Mouse (Mus musculus): ENCODE measurements around the gene Nt5dc2. TPM values are rescaled to one million over a fixed set of nuclear protein-coding genes. Genes with fewer than 3 reads are reported as not detected.

Nt5dc2 gene
- polyA plus RNA-seq, 1 experiment from 2014 or later, result 429 TPM

DNA sequence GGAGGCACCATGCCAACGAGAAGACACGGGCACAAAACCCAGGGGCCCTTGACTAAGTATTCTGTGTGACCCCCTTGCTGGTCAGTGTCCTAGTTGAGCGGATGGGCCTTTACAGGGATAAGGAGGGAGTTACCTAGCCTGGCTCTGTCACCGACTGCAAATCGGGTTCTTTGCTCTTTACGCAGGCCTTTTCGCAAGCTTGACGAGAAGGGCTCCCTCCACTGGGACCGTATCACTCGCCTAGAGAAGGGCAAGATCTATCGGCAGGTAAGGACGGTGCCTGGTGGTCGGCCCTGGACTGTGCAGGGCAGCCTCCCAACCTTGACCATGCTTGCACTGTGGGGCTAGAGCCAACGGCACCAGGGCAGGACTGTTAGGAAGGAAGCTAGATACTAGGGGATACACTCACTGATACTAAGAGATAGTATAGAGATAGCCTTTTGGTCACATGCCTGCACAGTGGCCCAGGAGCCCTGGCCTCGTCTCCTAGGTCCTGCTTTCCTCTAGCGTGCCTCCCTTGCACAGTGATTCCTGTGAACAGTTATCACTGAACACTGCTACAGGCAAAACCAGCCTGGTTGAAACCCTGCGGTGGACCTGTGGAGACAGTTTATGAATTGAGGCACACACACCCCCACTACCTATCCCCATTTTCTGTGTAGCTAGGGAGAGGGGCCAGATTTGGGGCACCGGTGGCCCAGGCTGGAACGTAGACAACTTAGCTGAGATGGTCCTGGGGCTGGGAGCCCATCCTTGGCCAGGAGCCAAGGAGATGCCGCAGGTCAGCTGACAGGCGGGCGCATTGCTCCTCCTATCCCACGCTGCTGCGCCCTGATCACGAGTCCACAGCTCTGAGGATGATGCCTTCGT, 5.8 kb downstream of the Nt5dc2 start:
- peaks cover 28% of the 10 kb centered on the region for H3K4me1 ChIP-seq
- H3K4me2 ChIP-seq (replicated peaks), result no peak overlapping the region
- 93% methylated on average over 26 of the region's 26 CpGs for WGBS
- H3K36me3 ChIP-seq, result peaks cover 73% of the 10 kb centered on the region
- H3K4me3 ChIP-seq, result no peak overlapping the region
- ATAC-seq (ENCODE audit: low FRiP score), result no peak
- H3K27ac ChIP-seq, result no peak overlapping the region
- H3K9ac ChIP-seq, result no peak overlapping the region
- no peaks in the 10 kb centered on the region for H3K9me3 ChIP-seq (replicated peaks)
- no peaks in the 10 kb centered on the region for H3K27me3 ChIP-seq

DNA sequence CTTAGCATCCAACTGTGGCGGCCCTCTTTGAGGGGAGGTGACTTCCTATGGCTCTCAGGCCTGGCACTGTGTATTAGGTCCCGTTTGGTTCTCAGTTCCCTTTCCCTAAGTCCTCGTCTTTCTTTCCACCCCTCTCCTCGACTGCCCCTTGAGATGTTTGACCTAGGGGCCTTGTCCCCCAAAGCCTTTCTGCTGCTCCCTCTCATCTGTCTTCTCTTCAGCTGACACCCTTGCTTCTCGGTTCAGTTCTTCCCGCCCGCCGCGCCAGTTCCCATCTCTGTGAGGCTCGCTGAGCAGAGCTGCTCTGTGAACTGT, 6.4 kb downstream of the Nt5dc2 start:
- no peak for ATAC-seq (ENCODE audit: low FRiP score)
- H3K9me3 ChIP-seq (replicated peaks), result no peaks in the 10 kb centered on the region
- no peak overlapping the region for H3K4me2 ChIP-seq (replicated peaks)
- H3K4me3 ChIP-seq, result no peak overlapping the region
- peaks cover 22% of the 10 kb centered on the region for H3K4me1 ChIP-seq
- no peak overlapping the region for H3K9ac ChIP-seq
- H3K27ac ChIP-seq, result no peak overlapping the region
- H3K27me3 ChIP-seq, result no peaks in the 10 kb centered on the region
- 85% methylated on average over 10 of the region's 10 CpGs for WGBS
- peaks cover 79% of the 10 kb centered on the region for H3K36me3 ChIP-seq

DNA sequence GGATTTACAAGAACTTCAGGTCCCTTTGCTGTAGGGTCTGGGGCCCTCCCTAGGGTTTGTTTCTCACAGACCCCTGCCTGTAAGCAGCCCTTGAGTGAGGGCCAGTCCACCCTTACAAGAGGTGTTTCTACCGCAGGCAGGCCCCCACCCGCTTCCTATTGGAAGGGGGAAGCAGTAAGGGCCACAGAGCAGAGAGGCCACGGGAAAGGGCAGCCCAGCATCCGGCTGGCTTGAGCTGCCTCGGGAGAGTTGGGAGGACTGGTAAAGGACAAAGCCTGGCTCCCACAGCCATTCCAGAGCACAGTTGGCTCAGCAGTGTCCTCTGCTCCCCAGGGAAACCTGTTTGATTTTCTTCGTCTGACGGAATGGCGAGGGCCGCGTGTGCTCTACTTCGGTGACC, 6.9 kb downstream of the Nt5dc2 start:
- no peaks in the 10 kb centered on the region for H3K9me3 ChIP-seq (replicated peaks)
- H3K27ac ChIP-seq, result no peak overlapping the region
- no peak overlapping the region for H3K4me3 ChIP-seq
- peaks cover 16% of the 10 kb centered on the region for H3K4me1 ChIP-seq
- 77% methylated on average over 11 of the region's 11 CpGs for WGBS
- H3K9ac ChIP-seq, result no peak overlapping the region
- H3K36me3 ChIP-seq, result peaks cover 82% of the 10 kb centered on the region
- no peak overlapping the region for H3K4me2 ChIP-seq (replicated peaks)
- H3K27me3 ChIP-seq, result no peaks in the 10 kb centered on the region
- ATAC-seq (ENCODE audit: low FRiP score), result no peak

- H3K4me3 ChIP-seq, result no peak overlapping the region
- no peaks in the 10 kb centered on the region for H3K27me3 ChIP-seq
- H3K4me1 ChIP-seq, result peaks cover 11% of the 10 kb centered on the region
- peaks cover 87% of the 10 kb centered on the region for H3K36me3 ChIP-seq
- no peak for ATAC-seq (ENCODE audit: low FRiP score)
- H3K9me3 ChIP-seq (replicated peaks), result no peaks in the 10 kb centered on the region
- 87% methylated on average over 20 of the region's 35 CpGs for WGBS
- no peak overlapping the region for H3K9ac ChIP-seq
- H3K4me2 ChIP-seq (replicated peaks), result no peak overlapping the region
- H3K27ac ChIP-seq, result no peak overlapping the region
Observed at GRCm38 (mm10) chr14:31138219-31138896, 7.5 kb downstream of the Nt5dc2 start.

DNA sequence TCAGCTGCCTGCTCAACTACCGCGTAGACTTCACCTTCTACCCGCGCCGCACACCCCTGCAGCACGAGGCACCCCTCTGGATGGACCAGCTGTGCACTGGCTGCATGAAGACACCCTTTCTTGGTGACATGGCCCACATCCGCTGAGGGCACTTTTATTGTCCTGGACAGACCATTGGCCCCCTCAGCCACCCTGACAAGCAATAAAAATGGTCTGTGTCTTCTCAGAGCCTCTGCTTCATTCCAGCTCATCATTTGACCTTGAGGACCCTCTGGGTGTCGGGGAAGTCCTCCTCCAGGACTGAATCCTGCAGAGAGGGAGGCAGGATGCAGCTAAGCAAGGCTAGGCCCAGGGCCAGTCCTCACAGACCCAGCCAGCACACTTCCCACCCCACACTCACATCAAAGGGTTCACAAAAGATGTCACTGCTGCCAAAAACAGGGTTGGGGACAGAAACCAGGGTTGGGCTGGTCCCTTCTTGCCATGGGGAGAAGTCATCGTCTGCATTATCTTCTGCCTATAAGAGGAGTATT, 8.1 kb downstream of the Nt5dc2 start:
- Histone ChIP-seq H3K27me3 (no peaks in the 10 kb centered on the region), H3K9ac (no peak overlapping the region), H3K4me3 (no peak overlapping the region), H3K9me3 (replicated peaks) (no peaks in the 10 kb centered on the region), H3K4me1 (peaks cover 6% of the 10 kb centered on the region; the same call in 1 of the 2 replicates), H3K27ac (no peak overlapping the region), H3K4me2 (replicated peaks) (no peak overlapping the region), H3K36me3 (peaks cover 89% of the 10 kb centered on the region)
- no peak for ATAC-seq (ENCODE audit: low FRiP score)
- WGBS, result 95% methylated on average over 9 of the region's 9 CpGs

DNA sequence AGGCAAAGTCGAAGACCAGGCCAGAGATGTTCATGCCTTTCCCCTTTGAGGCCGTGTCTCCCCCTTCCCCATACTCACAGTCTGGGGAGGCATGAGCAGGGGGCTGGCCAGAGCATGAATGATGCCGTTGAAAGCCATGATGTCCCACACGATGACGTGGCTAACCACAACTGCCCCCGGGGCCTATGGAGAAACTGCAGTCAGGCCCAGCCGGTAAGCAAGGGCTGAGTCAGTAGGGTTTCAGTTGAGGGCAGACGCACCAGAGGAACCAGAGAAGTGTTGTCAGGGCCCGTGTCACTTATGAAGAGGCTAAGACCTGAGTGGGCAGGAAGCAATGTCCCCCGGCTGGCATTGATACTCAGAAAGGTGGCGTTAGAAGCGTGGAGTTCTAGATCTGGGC, 8.8 kb downstream of the Nt5dc2 start:
- Histone ChIP-seq H3K4me2 (replicated peaks) (no peak overlapping the region), H3K36me3 (peaks cover 86% of the 10 kb centered on the region), H3K4me3 (no peak overlapping the region), H3K4me1 (peaks cover 4% of the 10 kb centered on the region; the same call in 1 of the 2 replicates), H3K9ac (no peak overlapping the region), H3K27ac (no peak overlapping the region), H3K27me3 (no peaks in the 10 kb centered on the region), H3K9me3 (replicated peaks) (no peaks in the 10 kb centered on the region)
- WGBS, result 93% methylated on average over 12 of the region's 12 CpGs
- ATAC-seq (ENCODE audit: low FRiP score), result no peak

DNA sequence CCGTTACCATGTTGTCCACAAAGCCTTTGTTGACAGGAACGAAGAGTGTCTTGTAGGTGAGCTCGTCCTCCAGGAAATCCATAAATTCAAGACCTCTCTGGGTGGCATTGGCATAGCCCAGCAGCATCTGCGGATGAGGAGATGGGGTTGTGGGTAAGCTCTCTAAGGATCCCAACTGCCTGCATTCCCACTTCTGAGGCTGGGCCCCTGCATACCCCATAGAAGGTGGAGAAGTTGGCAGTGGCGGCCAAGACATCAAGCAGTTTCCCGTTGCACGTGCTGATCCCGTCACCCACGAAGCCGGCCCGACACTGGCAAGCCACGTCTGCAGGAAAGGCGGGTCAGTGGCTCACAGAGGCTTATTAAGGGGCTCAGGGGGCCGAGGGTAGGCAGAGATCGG, 9.3 kb downstream of the Nt5dc2 start:
- no peak overlapping the region for H3K27ac ChIP-seq

GRCm38 (mm10) chr14:31141011-31141410, 10.2 kb downstream of the Nt5dc2 start:
- no peaks in the 10 kb centered on the region for H3K9me3 ChIP-seq (replicated peaks)
- no peak overlapping the region for H3K9ac ChIP-seq
- H3K4me2 ChIP-seq (replicated peaks), result no peak overlapping the region
- ATAC-seq (ENCODE audit: low FRiP score), result no peak
- H3K36me3 ChIP-seq, result peaks cover 73% of the 10 kb centered on the region
- no peaks in the 10 kb centered on the region for H3K27me3 ChIP-seq
- H3K27ac ChIP-seq, result no peak overlapping the region
- WGBS, result 96% methylated on average over 14 of the region's 14 CpGs
- no peak overlapping the region for H3K4me3 ChIP-seq
- no peaks in the 10 kb centered on the region for H3K4me1 ChIP-seq

More for the DNA sequence above, 9.3 kb downstream of the Nt5dc2 start:
- no peaks in the 10 kb centered on the region for H3K27me3 ChIP-seq
- H3K4me2 ChIP-seq (replicated peaks), result no peak overlapping the region
- H3K4me1 ChIP-seq, result no peaks in the 10 kb centered on the region
- 90% methylated on average over 15 of the region's 15 CpGs for WGBS
- peaks cover 82% of the 10 kb centered on the region for H3K36me3 ChIP-seq
- H3K9ac ChIP-seq, result no peak overlapping the region
- H3K4me3 ChIP-seq, result no peak overlapping the region
- no peaks in the 10 kb centered on the region for H3K9me3 ChIP-seq (replicated peaks)
- no peak for ATAC-seq (ENCODE audit: low FRiP score)

GRCm38 (mm10) chr14:31145694-31146093, 14.8 kb downstream of the Nt5dc2 start:
- Histone ChIP-seq H3K27ac (no peak overlapping the region), H3K9ac (no peak overlapping the region), H3K9me3 (replicated peaks) (no peaks in the 10 kb centered on the region), H3K4me1 (no peaks in the 10 kb centered on the region), H3K4me3 (no peak overlapping the region), H3K36me3 (peaks cover 26% of the 10 kb centered on the region), H3K4me2 (replicated peaks) (no peak overlapping the region), H3K27me3 (no peaks in the 10 kb centered on the region)
- 93% methylated on average over 11 of the region's 11 CpGs for WGBS
- no peak for ATAC-seq (ENCODE audit: low FRiP score)

DNA sequence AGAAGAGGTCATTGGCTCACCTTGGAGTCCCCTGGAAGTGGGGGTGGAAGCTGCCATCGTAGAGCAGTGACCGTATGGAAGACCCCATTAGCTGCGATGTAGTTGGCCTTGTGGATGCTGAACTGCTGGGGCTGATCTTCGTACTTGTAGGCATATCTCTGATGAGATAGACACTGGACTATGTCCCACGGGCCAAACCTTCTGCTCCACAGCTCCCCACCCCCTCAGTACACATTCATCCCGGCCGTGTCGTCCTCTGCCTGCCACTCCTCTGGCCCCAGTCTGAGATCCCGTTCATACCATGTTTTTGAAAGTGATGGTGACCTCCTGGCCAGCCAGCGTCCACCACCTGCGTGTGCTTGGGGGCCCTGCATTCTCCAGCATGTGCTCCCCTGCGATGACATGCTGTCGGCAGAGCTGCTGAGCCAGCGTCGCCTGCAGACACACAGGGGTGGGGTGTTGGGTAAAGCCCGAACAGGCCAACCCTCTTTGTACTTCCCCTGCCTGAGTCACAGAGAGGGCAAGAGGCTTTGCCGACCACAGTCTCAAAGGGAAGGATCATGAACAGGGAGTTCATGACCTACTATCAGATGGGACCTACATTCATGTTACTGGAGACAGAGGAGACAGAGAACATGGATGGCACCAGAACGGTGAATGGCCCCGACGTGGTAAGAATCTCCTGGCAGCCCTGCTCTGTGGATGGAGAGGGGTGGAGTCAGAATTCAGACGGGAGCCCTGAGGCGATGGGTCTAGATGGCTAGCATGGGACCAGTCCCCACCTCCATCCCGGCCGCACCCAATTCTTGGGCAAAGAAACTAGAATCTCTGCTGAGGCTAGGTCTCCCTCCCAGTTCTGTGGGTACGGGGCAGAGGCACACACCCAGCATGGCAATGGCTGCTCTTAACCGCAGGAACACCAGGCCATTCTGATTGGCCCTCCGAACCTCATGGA, 29.6 kb downstream of the Nt5dc2 start:
- no peak overlapping the region for H3K27ac ChIP-seq
- WGBS, result 75% methylated on average over 27 of the region's 27 CpGs
- no peak overlapping the region for H3K9ac ChIP-seq

GRCm38 (mm10) chr14:31161191-31161590, 30.3 kb downstream of the Nt5dc2 start:
- Histone ChIP-seq H3K36me3 (no peaks in the 10 kb centered on the region), H3K4me1 (peaks cover 7% of the 10 kb centered on the region), H3K9ac (no peak overlapping the region), H3K27ac (no peak overlapping the region), H3K4me3 (no peak overlapping the region), H3K9me3 (replicated peaks) (no peaks in the 10 kb centered on the region), H3K27me3 (no peaks in the 10 kb centered on the region), H3K4me2 (replicated peaks) (no peak overlapping the region)
- no peak for ATAC-seq (ENCODE audit: low FRiP score)
- 90% methylated on average over 7 of the region's 7 CpGs for WGBS

More for the DNA sequence above, 29.6 kb downstream of the Nt5dc2 start:
- Histone ChIP-seq H3K27me3 (no peaks in the 10 kb centered on the region), H3K4me1 (peaks cover 1% of the 10 kb centered on the region; the same call in 1 of the 2 replicates), H3K4me2 (replicated peaks) (no peak overlapping the region), H3K4me3 (no peak overlapping the region), H3K9me3 (replicated peaks) (no peaks in the 10 kb centered on the region), H3K36me3 (no peaks in the 10 kb centered on the region)
- ATAC-seq (ENCODE audit: low FRiP score), result no peak

- no peak overlapping the region for H3K4me2 ChIP-seq (replicated peaks)
- H3K4me1 ChIP-seq, result peaks cover 10% of the 10 kb centered on the region
- WGBS, result 66% methylated on average over 10 of the region's 10 CpGs
- no peaks in the 10 kb centered on the region for H3K9me3 ChIP-seq (replicated peaks)
- no peaks in the 10 kb centered on the region for H3K36me3 ChIP-seq
- no peak overlapping the region for H3K9ac ChIP-seq
- no peak for ATAC-seq (ENCODE audit: low FRiP score)
- H3K4me3 ChIP-seq, result no peak overlapping the region
- no peaks in the 10 kb centered on the region for H3K27me3 ChIP-seq
- H3K27ac ChIP-seq, result no peak overlapping the region
Observed at GRCm38 (mm10) chr14:31161638-31162037, 30.8 kb downstream of the Nt5dc2 start.

Measured in hindbrain, embryonic 12.5 days (tissue).